Comparison of ENCODE assay signal across 8 mouse cellular contexts in the genomic region with DNA sequence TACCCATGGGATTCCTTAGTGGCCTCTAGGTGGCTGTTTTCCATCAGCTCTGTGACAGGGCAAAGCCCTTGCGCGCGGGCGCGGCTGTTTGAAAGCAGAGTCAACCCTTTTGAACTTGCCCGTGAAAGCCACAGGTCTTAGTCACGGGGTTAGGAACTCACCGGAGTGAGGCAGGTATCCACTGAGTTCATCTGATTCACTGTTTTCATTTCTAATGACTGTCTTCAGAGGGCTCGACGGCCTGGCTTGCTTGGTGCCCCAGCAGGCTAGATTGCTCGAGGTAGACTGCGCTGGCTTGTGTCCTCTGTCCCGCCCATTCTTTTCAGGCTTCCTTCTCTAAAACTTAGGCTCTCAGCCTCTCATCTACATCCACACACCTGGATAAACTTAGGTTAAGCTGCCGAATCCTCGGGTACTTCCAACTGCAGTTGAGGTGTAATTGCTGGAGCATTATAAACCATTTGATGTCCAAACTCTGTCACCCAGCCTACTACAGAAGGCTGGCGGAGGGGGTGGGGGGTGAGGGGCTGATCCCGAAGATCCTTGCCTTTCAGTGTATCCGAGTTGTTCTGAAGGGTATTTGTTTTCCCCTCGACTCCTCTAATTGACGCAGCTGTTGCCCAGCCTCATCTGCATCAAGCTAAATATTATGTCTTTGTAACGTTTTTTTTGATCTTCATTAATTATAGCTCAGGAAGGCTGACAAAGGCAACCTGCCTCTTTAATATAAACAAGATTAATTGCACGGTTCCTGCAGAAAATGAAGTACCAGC. TPM values are rescaled to one million over a fixed set of nuclear protein-coding genes. Genes with fewer than 3 reads are reported as not detected.
DNase-seq lines count a peak whose midpoint lies in the region; ATAC-seq lines count a peak whose summit lies in the region.

No protein-coding gene starts in this region.

- H3K36me3 ChIP-seq in lung, embryonic 15.5 days, result no peaks in the 10 kb centered on the region
- H3K36me3 ChIP-seq in embryonic facial prominence, embryonic 13.5 days, result no peaks in the 10 kb centered on the region
- H3K36me3 ChIP-seq in intestine, embryonic 14.5 days (ENCODE audit: control insufficient read depth, insufficient read depth, low read length), result no peaks in the 10 kb centered on the region
- no peaks in the 10 kb centered on the region for H3K36me3 ChIP-seq in neural tube, embryonic 13.5 days

- 9% methylated on average over 22 of the region's 22 CpGs for WGBS in lung, embryonic 15.5 days
- 3% methylated on average over 22 of the region's 22 CpGs for WGBS in embryonic facial prominence, embryonic 13.5 days
- 7% methylated on average over 22 of the region's 22 CpGs for WGBS in intestine, embryonic 14.5 days
- 4% methylated on average over 22 of the region's 22 CpGs for WGBS in neural tube, embryonic 13.5 days

- H3K9me3 ChIP-seq in lung, embryonic 15.5 days, result no peaks in the 10 kb centered on the region
- no peaks in the 10 kb centered on the region; the same call in 1 of the 2 replicates for H3K9me3 ChIP-seq in embryonic facial prominence, embryonic 13.5 days
- H3K9me3 ChIP-seq in intestine, embryonic 14.5 days (ENCODE audit: control insufficient read depth, low read length), result peaks cover 3% of the 10 kb centered on the region; the same call in 1 of the 2 replicates
- H3K9me3 ChIP-seq in neural tube, embryonic 13.5 days, result no peaks in the 10 kb centered on the region

- H3K4me2 ChIP-seq in lung, embryonic 15.5 days, result peak overlapping the region; percentile 39
- peak overlapping the region; percentile 53 for H3K4me2 ChIP-seq in embryonic facial prominence, embryonic 13.5 days
- peak overlapping the region; percentile 38 for H3K4me2 ChIP-seq in intestine, embryonic 14.5 days (ENCODE audit: low read length)
- peak overlapping the region; percentile 43 for H3K4me2 ChIP-seq in neural tube, embryonic 13.5 days

- no peak for ATAC-seq in lung, embryonic 15.5 days (ENCODE audit: borderline replicate concordance, extremely low read depth, low FRiP score, low TSS enrichment)
- no peak for ATAC-seq in embryonic facial prominence, embryonic 13.5 days (ENCODE audit: insufficient number of reproducible peaks, insufficient read depth, low FRiP score, low TSS enrichment, low read depth)
- ATAC-seq in intestine, embryonic 14.5 days (replicated peaks; ENCODE audit: low FRiP score, low TSS enrichment, low read depth), result no peak
- peak; percentile 34; the same call in 1 of the 2 replicates for ATAC-seq in neural tube, embryonic 13.5 days (ENCODE audit: low read depth)

- no peaks in the 10 kb centered on the region for H3K27me3 ChIP-seq in lung, embryonic 15.5 days
- H3K27me3 ChIP-seq in embryonic facial prominence, embryonic 13.5 days, result no peaks in the 10 kb centered on the region
- 0 out of 2 replicates have a peak, but pooled peaks cover 5% of the 10 kb centered on the region for H3K27me3 ChIP-seq in intestine, embryonic 14.5 days (replicated peaks; ENCODE audit: control insufficient read depth, insufficient read depth, low read length)
- peaks cover 7% of the 10 kb centered on the region; the same call in 1 of the 2 replicates for H3K27me3 ChIP-seq in neural tube, embryonic 13.5 days

- no peak overlapping the region for H3K27ac ChIP-seq in lung, embryonic 15.5 days
- H3K27ac ChIP-seq in embryonic facial prominence, embryonic 13.5 days, result peak overlapping the region; percentile 68
- no peak overlapping the region for H3K27ac ChIP-seq in intestine, embryonic 14.5 days (ENCODE audit: low read depth)
- no peak overlapping the region for H3K27ac ChIP-seq in neural tube, embryonic 13.5 days (replicated peaks)

- DNase-seq in lung, postnatal 4 days, result no peak
- DNase-seq in intestine, embryonic 14.5 days (ENCODE audit: low spot score), result peak; percentile 58
- DNase-seq in gastrocnemius, postnatal 10 days, result no peak
- no peak for DNase-seq in spleen, adult 12 weeks (ENCODE audit: low spot score)
- DNase-seq in adrenal gland, adult 18-20 months (ENCODE audit: low spot score in 2 of 2), result no peak

- peaks cover 22% of the 10 kb centered on the region for H3K4me1 ChIP-seq in lung, embryonic 15.5 days
- H3K4me1 ChIP-seq in embryonic facial prominence, embryonic 13.5 days, result peaks cover 21% of the 10 kb centered on the region
- H3K4me1 ChIP-seq in intestine, embryonic 14.5 days (replicated peaks; ENCODE audit: control insufficient read depth, insufficient read depth, low read length), result peaks cover 13% of the 10 kb centered on the region
- peaks cover 27% of the 10 kb centered on the region for H3K4me1 ChIP-seq in neural tube, embryonic 13.5 days (replicated peaks)

- no peak overlapping the region for H3K9ac ChIP-seq in lung, embryonic 15.5 days
- 0 out of 2 replicates have a peak overlapping the region, but pooled peaks have one; percentile 11 for H3K9ac ChIP-seq in embryonic facial prominence, embryonic 13.5 days
- no peak overlapping the region for H3K9ac ChIP-seq in intestine, embryonic 14.5 days (ENCODE audit: low read length)
- peak overlapping the region; percentile 31; the same call in 1 of the 2 replicates for H3K9ac ChIP-seq in neural tube, embryonic 13.5 days

- H3K4me3 ChIP-seq in lung, embryonic 15.5 days, result no peak overlapping the region
- H3K4me3 ChIP-seq in embryonic facial prominence, embryonic 13.5 days, result peak overlapping the region; percentile 16
- no peak overlapping the region for H3K4me3 ChIP-seq in intestine, embryonic 14.5 days (ENCODE audit: low read depth, low read length)
- H3K4me3 ChIP-seq in neural tube, embryonic 13.5 days, result no peak overlapping the region

RNA-seq across cellular contexts. Expression of a gene that starts 24.0 kb away (rescaled TPM):
- polyA plus RNA-seq in lung, embryonic 15.5 days (2015; fragmentation: Nextera tagmentation; extraction: Ambion mirVana), result 0.35 and 0.40 TPM in 2 replicates
- 3.3 TPM in 2 replicates for polyA plus RNA-seq in embryonic facial prominence, embryonic 13.5 days (2015; fragmentation: Nextera tagmentation; extraction: Ambion mirVana)
- polyA plus RNA-seq in intestine, embryonic 14.5 days (2014; fragmentation: Nextera tagmentation; extraction: Ambion mirVana), result 0.63 and 0.72 TPM in 2 replicates
- polyA plus RNA-seq in neural tube, embryonic 13.5 days (2015; fragmentation: Nextera tagmentation; extraction: Ambion mirVana), result 0.06 TPM in 1 of 2 replicates, not detected in the other
- total RNA-seq in gastrocnemius, postnatal 10 days (2021), result under 1 TPM; 0.40 to 0.52 TPM
- total RNA-seq in adrenal gland, adult 18-20 months (2021), result under 1 TPM; 0.10 to 0.22 TPM

Comparison
In these comparisons a context has a peak if more than half of its experiments do, and no peak if none do; other contexts are left out.
1. H3K9ac ChIP-seq: peak in embryonic facial prominence, embryonic 13.5 days (single experiment) and neural tube, embryonic 13.5 days (single experiment); none in lung, embryonic 15.5 days (single experiment) and intestine, embryonic 14.5 days (single experiment).
2. Peak in every context shown above with its lines, with median percentiles within 50 percentile points of each other: H3K4me2 ChIP-seq.